Mouse (Mus musculus): ENCODE data around the gene Ptpn6. TPM values are rescaled to one million over a fixed set of nuclear protein-coding genes. Genes with fewer than 3 reads are reported as not detected.
"Not testable (repeated sequence)": the region's sequence is repeated elsewhere in the genome, so short reads cannot be mapped to it uniquely, and the experiment has no call there.

Gene Ptpn6
- total RNA-seq, 2 experiments from 2014 or later, result 1.5 to 2.2 TPM

GRCm38 (mm10) chr6:124699366-124699765 is 39.1 kb downstream of the Ptpn6 start:
- no peak for DNase-seq

- no peak for DNase-seq
These were observed 39.8 kb downstream of the Ptpn6 start for GRCm38 (mm10) chr6:124698751-124699150.

- DNase-seq, result no peak
These were observed 41.9 kb downstream of the Ptpn6 start for GRCm38 (mm10) chr6:124696441-124697150.

- DNase-seq, result peak; percentile 53
These were observed 44.2 kb downstream of the Ptpn6 start for GRCm38 (mm10) chr6:124694166-124694955.

GRCm38 (mm10) chr6:124693243-124693981 is 45.1 kb downstream of the Ptpn6 start:
- no peak for DNase-seq

- no peak for DNase-seq
These were observed 48.0 kb downstream of the Ptpn6 start for GRCm38 (mm10) chr6:124690517-124690916.

- DNase-seq, result no peak
These were observed 49.5 kb downstream of the Ptpn6 start for GRCm38 (mm10) chr6:124689011-124689410.

GRCm38 (mm10) chr6:124688151-124688758 is 50.3 kb downstream of the Ptpn6 start:
- DNase-seq, result no peak

- not testable (repeated sequence) for DNase-seq
These were observed 51.9 kb downstream of the Ptpn6 start for GRCm38 (mm10) chr6:124686644-124687043.

GRCm38 (mm10) chr6:124685606-124686386 is 52.7 kb downstream of the Ptpn6 start:
- no peak for DNase-seq

GRCm38 (mm10) chr6:124683591-124684417 is 54.7 kb downstream of the Ptpn6 start:
- DNase-seq, result no peak

- not testable (repeated sequence) for DNase-seq
These were observed 56.2 kb downstream of the Ptpn6 start for GRCm38 (mm10) chr6:124682291-124682690.

- DNase-seq, result no peak
These were observed 59.0 kb downstream of the Ptpn6 start for GRCm38 (mm10) chr6:124679486-124679885.

GRCm38 (mm10) chr6:124678769-124679168 is 59.7 kb downstream of the Ptpn6 start:
- DNase-seq, result no peak

GRCm38 (mm10) chr6:124676171-124676570 is 62.3 kb downstream of the Ptpn6 start:
- DNase-seq, result no peak

GRCm38 (mm10) chr6:124674591-124674990 is 63.9 kb downstream of the Ptpn6 start:
- no peak for DNase-seq

GRCm38 (mm10) chr6:124673619-124674018 is 64.9 kb downstream of the Ptpn6 start:
- DNase-seq, result peak; percentile 45

GRCm38 (mm10) chr6:124672100-124672499 is 66.4 kb downstream of the Ptpn6 start:
- no peak for DNase-seq

All from gastrocnemius, postnatal 25 days (tissue).